Mouse (Mus musculus) myocyte (in vitro differentiated cells): Measurements from ENCODE around the gene Man1b1.

Source experiments
- MYOD1 ChIP-seq, 3 experiments: IDR thresholded peaks; one replicate each; pipeline ENCODE4 v1.6.1; 2011; ENCODE audit warnings: control low read depth in 2 of 3, low read depth in 2 of 3, mild to moderate bottlenecking in 2 of 3, moderate library complexity in 1 of 3; ENCODE audit not compliant: insufficient read length in 2 of 3, control insufficient read depth in 1 of 3
- POLR2A ChIP-seq: IDR thresholded peaks from one replicate; pipeline ENCODE4 v1.6.1; 2011; ENCODE audit warnings: low read depth, mild to moderate bottlenecking, control low read depth, moderate library complexity; ENCODE audit not compliant: insufficient read length
- POLR2AphosphoS2 ChIP-seq: IDR thresholded peaks from one replicate; pipeline ENCODE4 v1.6.1; 2011; ENCODE audit warnings: low read depth, control low read depth; ENCODE audit not compliant: insufficient read length
- USF1 ChIP-seq: IDR thresholded peaks from one replicate; pipeline ENCODE4 v1.6.1; 2011; ENCODE audit warnings: low read depth, mild to moderate bottlenecking, control low read depth, moderate library complexity

DNA sequence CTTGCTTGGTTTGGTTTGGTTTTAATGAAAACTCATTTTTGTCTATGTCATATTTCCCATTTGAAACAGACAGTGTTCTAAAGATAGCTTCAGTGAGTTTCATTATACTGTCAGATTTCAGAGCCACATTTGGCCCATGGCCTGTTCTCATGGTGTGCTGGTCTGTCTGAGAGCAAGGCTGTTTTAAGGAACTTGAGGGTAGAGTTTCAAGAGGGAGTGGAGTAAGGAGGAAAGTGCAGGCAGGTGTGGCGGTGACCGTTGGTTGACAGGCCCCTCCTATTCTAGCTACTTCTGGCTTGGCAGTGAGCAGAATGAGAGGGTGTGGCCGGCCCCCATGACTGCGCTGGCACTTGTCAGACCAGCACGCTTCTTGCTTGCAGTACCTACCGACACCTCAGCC, 6.2 kb downstream of the Man1b1 start:
- TF ChIP-seq POLR2A (no peak), USF1 (no peak), POLR2AphosphoS2 (no peak), MYOD1 (IDR thresholded peaks at IDR 0.05; ENCODE audit: control insufficient read depth in 1 of 3, insufficient read length in 2 of 3, low read depth in 2 of 3) (no peak)
